In genomic region chr11:70826207-70826606, GRCm38 (mm10) we compare ENCODE assay signal across 15 mouse cellular contexts. TPM values are rescaled to one million over a fixed set of nuclear protein-coding genes. Genes with fewer than 3 reads are reported as not detected.
DNase-seq lines count a peak whose midpoint lies in the region; ATAC-seq and TF ChIP-seq lines count a peak whose summit lies in the region.
"Had no signal": no experiment of that assay in that cellular context is flagged by ENCODE, and none has a peak within 500 bp of the region (broad histone marks: within the 10 kb centered on the region; RNA-seq: fewer than 3 reads in every experiment).

No protein-coding gene starts in this region.

- 86% methylated on average over 2 of the region's 2 CpGs for WGBS in kidney, postnatal 0 days

- peak; percentile 33; the same call in 1 of the 2 replicates for TF ChIP-seq CTCF in kidney, postnatal 0 days (IDR thresholded peaks at IDR 0.05; ENCODE audit: low read depth)

- H3K27ac ChIP-seq in kidney, postnatal 0 days, result no peak overlapping the region
- H3K27ac ChIP-seq: limb, embryonic 15.5 days; macrophage had no signal

- peaks cover 11% of the 10 kb centered on the region for H3K4me1 ChIP-seq in kidney, postnatal 0 days (replicated peaks; ENCODE audit: insufficient read depth, low read length)
- H3K4me1 ChIP-seq: limb, embryonic 15.5 days had no signal

- no peaks in the 10 kb centered on the region for H3K9me3 ChIP-seq in kidney, postnatal 0 days (replicated peaks; ENCODE audit: low read length)
- H3K9me3 ChIP-seq: limb, embryonic 15.5 days had no signal

- no peaks in the 10 kb centered on the region for H3K27me3 ChIP-seq in kidney, postnatal 0 days (ENCODE audit: insufficient read depth, low read length)
- H3K27me3 ChIP-seq: limb, embryonic 15.5 days had no signal

- no peak overlapping the region for H3K9ac ChIP-seq in kidney, postnatal 0 days (ENCODE audit: low read depth, low read length)
- H3K9ac ChIP-seq: limb, embryonic 15.5 days had no signal

- no peaks in the 10 kb centered on the region for H3K36me3 ChIP-seq in kidney, postnatal 0 days (ENCODE audit: insufficient read depth, low read length)
- H3K36me3 ChIP-seq: limb, embryonic 15.5 days had no signal

- no peak overlapping the region for H3K4me3 ChIP-seq in kidney, postnatal 0 days (replicated peaks; ENCODE audit: low read depth, low read length)
- H3K4me3 ChIP-seq: limb, embryonic 15.5 days had no signal

- no peak for ATAC-seq in kidney, postnatal 0 days (replicated peaks; ENCODE audit: low FRiP score, low read depth)
- 0 out of 2 replicates have a peak, but pooled peaks have one; percentile 62 for ATAC-seq in common myeloid progenitor, adult 5-6 weeks (replicated peaks; ENCODE audit: low read depth, poor library complexity, severe bottlenecking)
- ATAC-seq: forebrain, embryonic 16.5 days had no signal

- no peak overlapping the region for H3K4me2 ChIP-seq in kidney, postnatal 0 days (ENCODE audit: low read length)
- H3K4me2 ChIP-seq: limb, embryonic 15.5 days had no signal

- DNase-seq in kidney, postnatal 0 days (ENCODE audit: low spot score), result peak; percentile 20
- DNase-seq in kidney, adult 18-20 months, result no peak
- peak; percentile 34 for DNase-seq in thymus, postnatal 14 days
- no peak for DNase-seq in thymus, postnatal 36 days
- DNase-seq in spleen, postnatal 4 days (ENCODE audit: low spot score in 2 of 2), result no peak
- DNase-seq in cerebellum, postnatal 4 days (ENCODE audit: low spot score in 2 of 2), result no peak
- no peak for DNase-seq in cerebellum, postnatal 10 days
- DNase-seq: adrenal gland, adult 8-10 months; gastrocnemius, postnatal 36 days; heart, postnatal 10 days; right cerebral cortex, postnatal 14 days had no signal

RNA-seq across cellular contexts. Expression of gene Scimp, which starts 13.8 kb away (rescaled TPM):
- 0.55 and 0.84 TPM in 2 replicates for polyA plus RNA-seq in kidney, postnatal 0 days (2015; fragmentation: Nextera tagmentation; extraction: Ambion mirVana)
- not detected in 2 replicates for total RNA-seq in common myeloid progenitor, adult 5-6 weeks (2017)
- total RNA-seq: gastrocnemius, postnatal 36 days; heart, postnatal 10 days had no signal
- polyA plus RNA-seq: forebrain, embryonic 16.5 days had no signal

RNA-seq across cellular contexts. Expression of gene Rabep1, which starts 18.4 kb away (rescaled TPM):
- 35.4 and 37.5 TPM in 2 replicates for polyA plus RNA-seq in kidney, postnatal 0 days (2015; fragmentation: Nextera tagmentation; extraction: Ambion mirVana)
- 63.2 and 68.4 TPM in 2 replicates for total RNA-seq in common myeloid progenitor, adult 5-6 weeks (2017)

Comparison
In these comparisons a context has a peak if more than half of its experiments do, and no peak if none do; other contexts are left out.
1. DNase-seq: peak in kidney, postnatal 0 days (single experiment) and thymus, postnatal 14 days (single experiment); none in kidney, adult 18-20 months (single experiment), thymus, postnatal 36 days (0 of 2), spleen, postnatal 4 days (0 of 2), cerebellum, postnatal 4 days (0 of 2) and cerebellum, postnatal 10 days (0 of 2).